Mouse (Mus musculus): ENCODE data around the gene Ccdc185. TPM values are rescaled to one million over a fixed set of nuclear protein-coding genes. Genes with fewer than 3 reads are reported as not detected.

Ccdc185 gene
- polyA plus RNA-seq, 1 experiment from 2014 or later: not detected

- no peaks in the 10 kb centered on the region for H3K9me3 ChIP-seq (replicated peaks; ENCODE audit: control insufficient read depth, low read length)
- 50% methylated on average over 6 of the region's 6 CpGs for WGBS (ENCODE audit: insufficient replicate concordance)
- ATAC-seq (ENCODE audit: low read depth): no peak
- H3K4me3 ChIP-seq (ENCODE audit: low read depth, low read length): no peak overlapping the region
- H3K4me1 ChIP-seq (ENCODE audit: control insufficient read depth, low read depth, low read length): no peaks in the 10 kb centered on the region
- H3K4me2 ChIP-seq (ENCODE audit: low read depth, low read length): no peak overlapping the region
- H3K27ac ChIP-seq (ENCODE audit: low read length): no peak overlapping the region
- no peaks in the 10 kb centered on the region for H3K36me3 ChIP-seq (ENCODE audit: control insufficient read depth, insufficient read depth)
- no peak overlapping the region for H3K9ac ChIP-seq (ENCODE audit: low read depth, low read length)
- H3K27me3 ChIP-seq (ENCODE audit: control insufficient read depth, insufficient read depth, low read depth, low read length): no peaks in the 10 kb centered on the region
These were observed 34.6 kb downstream of the Ccdc185 start for GRCm38 (mm10) chr1:182714236-182714935.

- no peak overlapping the region for H3K9ac ChIP-seq (ENCODE audit: low read depth, low read length)
- H3K4me2 ChIP-seq (ENCODE audit: low read depth, low read length): no peak overlapping the region
- 34% methylated on average over 7 of the region's 7 CpGs for WGBS (ENCODE audit: insufficient replicate concordance)
- H3K4me1 ChIP-seq (ENCODE audit: control insufficient read depth, low read depth, low read length): no peaks in the 10 kb centered on the region
- no peaks in the 10 kb centered on the region for H3K9me3 ChIP-seq (replicated peaks; ENCODE audit: control insufficient read depth, low read length)
- H3K4me3 ChIP-seq (ENCODE audit: low read depth, low read length): no peak overlapping the region
- no peak for ATAC-seq (ENCODE audit: low read depth)
- no peaks in the 10 kb centered on the region for H3K36me3 ChIP-seq (ENCODE audit: control insufficient read depth, insufficient read depth)
- no peaks in the 10 kb centered on the region for H3K27me3 ChIP-seq (ENCODE audit: control insufficient read depth, insufficient read depth, low read depth, low read length)
- no peak overlapping the region for H3K27ac ChIP-seq (ENCODE audit: low read length)
These were observed 37.5 kb downstream of the Ccdc185 start for GRCm38 (mm10) chr1:182711360-182711933.

- Histone ChIP-seq H3K36me3 (ENCODE audit: control insufficient read depth, insufficient read depth) (no peaks in the 10 kb centered on the region), H3K9me3 (replicated peaks; ENCODE audit: control insufficient read depth, low read length) (no peaks in the 10 kb centered on the region), H3K27ac (ENCODE audit: low read length) (no peak overlapping the region), H3K27me3 (ENCODE audit: control insufficient read depth, insufficient read depth, low read depth, low read length) (no peaks in the 10 kb centered on the region), H3K4me1 (ENCODE audit: control insufficient read depth, low read depth, low read length) (no peaks in the 10 kb centered on the region), H3K4me3 (ENCODE audit: low read depth, low read length) (no peak overlapping the region), H3K9ac (ENCODE audit: low read depth, low read length) (no peak overlapping the region), H3K4me2 (ENCODE audit: low read depth, low read length) (no peak overlapping the region)
- 70% methylated on average over 4 of the region's 4 CpGs for WGBS (ENCODE audit: insufficient replicate concordance)
- ATAC-seq (ENCODE audit: low read depth): no peak
These were observed 41.5 kb downstream of the Ccdc185 start for GRCm38 (mm10) chr1:182707459-182707858.

DNA sequence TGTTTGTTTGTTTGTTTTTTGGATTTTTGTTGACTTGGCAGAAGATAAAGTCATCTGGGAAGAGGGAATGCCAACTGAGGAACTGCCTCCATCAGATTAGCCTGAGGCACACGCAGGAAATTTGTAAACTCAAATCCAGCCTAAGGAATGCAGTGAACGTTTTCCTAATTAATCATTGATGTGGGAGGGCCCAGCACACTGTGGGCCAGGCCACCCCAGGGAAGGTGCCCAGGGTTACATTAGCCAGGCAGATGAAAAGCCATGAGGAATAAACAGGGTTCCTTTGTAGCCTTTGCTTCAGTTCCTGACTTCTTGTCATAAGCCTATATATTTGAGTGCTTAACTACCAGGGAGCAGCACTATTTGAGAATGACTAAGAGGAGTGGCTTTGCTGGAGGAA, 44.1 kb downstream of the Ccdc185 start:
- Histone ChIP-seq H3K36me3 (ENCODE audit: control insufficient read depth, insufficient read depth) (no peaks in the 10 kb centered on the region), H3K27ac (ENCODE audit: low read length) (no peak overlapping the region), H3K27me3 (ENCODE audit: control insufficient read depth, insufficient read depth, low read depth, low read length) (no peaks in the 10 kb centered on the region), H3K4me2 (ENCODE audit: low read depth, low read length) (no peak overlapping the region), H3K4me1 (ENCODE audit: control insufficient read depth, low read depth, low read length) (no peaks in the 10 kb centered on the region), H3K9ac (ENCODE audit: low read depth, low read length) (no peak overlapping the region), H3K4me3 (ENCODE audit: low read depth, low read length) (no peak overlapping the region), H3K9me3 (replicated peaks; ENCODE audit: control insufficient read depth, low read length) (no peaks in the 10 kb centered on the region)
- WGBS (ENCODE audit: insufficient replicate concordance): 34% methylated on average over 2 of the region's 2 CpGs
- ATAC-seq (ENCODE audit: low read depth): no peak

GRCm38 (mm10) chr1:182699392-182700347, 49.3 kb downstream of the Ccdc185 start:
- H3K36me3 ChIP-seq (ENCODE audit: control insufficient read depth, insufficient read depth): no peaks in the 10 kb centered on the region
- no peak overlapping the region for H3K27ac ChIP-seq (ENCODE audit: low read length)
- WGBS (ENCODE audit: insufficient replicate concordance): 56% methylated on average over 9 of the region's 9 CpGs
- no peak overlapping the region for H3K4me2 ChIP-seq (ENCODE audit: low read depth, low read length)
- no peaks in the 10 kb centered on the region for H3K4me1 ChIP-seq (ENCODE audit: control insufficient read depth, low read depth, low read length)
- ATAC-seq (ENCODE audit: low read depth): no peak
- no peak overlapping the region for H3K9ac ChIP-seq (ENCODE audit: low read depth, low read length)
- no peaks in the 10 kb centered on the region for H3K27me3 ChIP-seq (ENCODE audit: control insufficient read depth, insufficient read depth, low read depth, low read length)
- H3K4me3 ChIP-seq (ENCODE audit: low read depth, low read length): no peak overlapping the region
- no peaks in the 10 kb centered on the region for H3K9me3 ChIP-seq (replicated peaks; ENCODE audit: control insufficient read depth, low read length)

Other genes with a start within 250 kb of the Ccdc185 start
- 25.0 and 27.4 TPM in 2 replicates for gene Capn2, start 231.6 kb downstream of the Ccdc185 start, polyA plus RNA-seq (2015; fragmentation: Nextera tagmentation; extraction: Ambion mirVana)
- gene Capn8, start 184.2 kb downstream of the Ccdc185 start, polyA plus RNA-seq (2015; fragmentation: Nextera tagmentation; extraction: Ambion mirVana): 0.05 TPM in 1 of 2 replicates, not detected in the other
- 0.70 and 0.73 TPM in 2 replicates for gene Susd4, start 14.7 kb upstream of the Ccdc185 start, polyA plus RNA-seq (2015; fragmentation: Nextera tagmentation; extraction: Ambion mirVana)
- 1.1 and 1.2 TPM in 2 replicates for gene Tlr5, start 205.6 kb upstream of the Ccdc185 start, polyA plus RNA-seq (2015; fragmentation: Nextera tagmentation; extraction: Ambion mirVana)